Comparison of ENCODE assay signal across 12 mouse cellular contexts in the genomic region with DNA sequence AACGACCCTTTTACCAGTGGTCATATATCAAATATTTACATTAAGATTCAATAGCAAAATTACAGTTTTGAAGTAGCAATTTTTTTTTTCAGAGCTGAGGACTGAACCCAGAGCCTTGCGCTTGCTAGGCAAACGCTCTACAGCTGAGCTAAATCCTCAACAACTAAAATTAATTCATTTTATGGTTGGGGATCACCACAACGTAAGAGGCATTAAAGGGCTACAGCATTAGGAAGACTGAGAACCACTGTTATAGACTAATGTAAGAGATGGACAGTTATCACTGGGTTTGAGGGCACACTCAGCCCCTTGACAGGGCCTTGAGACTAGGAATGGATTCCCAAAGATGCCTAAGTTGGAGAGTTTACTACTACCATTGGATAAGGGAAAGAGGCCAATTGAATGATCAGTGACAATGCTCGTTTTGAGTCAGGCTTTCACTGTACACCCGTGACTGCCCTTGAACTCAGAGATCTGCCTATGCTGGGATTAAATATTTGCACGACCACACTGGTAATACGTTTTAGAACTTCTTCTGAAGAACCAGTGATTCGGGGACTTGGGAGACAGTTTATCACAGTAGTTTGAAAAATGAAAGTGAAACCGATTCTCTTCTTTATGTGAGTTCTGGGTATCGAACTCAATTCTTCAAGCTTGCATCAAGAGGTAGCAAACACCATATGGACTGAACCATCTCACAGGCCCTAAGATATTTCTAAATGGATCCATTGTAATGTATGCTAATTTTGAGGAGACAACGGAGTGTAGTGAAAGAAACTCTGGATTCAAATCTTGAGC. TPM values are rescaled to one million over a fixed set of nuclear protein-coding genes. Genes with fewer than 3 reads are reported as not detected.
DNase-seq lines count a peak whose midpoint lies in the region; ATAC-seq lines count a peak whose summit lies in the region.
"Had no signal": no experiment of that assay in that cellular context is flagged by ENCODE, and none has a peak within 500 bp of the region (broad histone marks: within the 10 kb centered on the region; RNA-seq: fewer than 3 reads in every experiment).

No protein-coding gene starts in this region.

- H3K4me3 ChIP-seq in forebrain, embryonic 10.5 days, result peak overlapping the region; percentile 95; the same call in 1 of the 2 replicates
- H3K4me3 ChIP-seq in forebrain, embryonic 13.5 days, result no peak overlapping the region
- H3K4me3 ChIP-seq in midbrain, embryonic 12.5 days, result no peak overlapping the region
- H3K4me3 ChIP-seq in midbrain, embryonic 11.5 days (ENCODE audit: low read depth, low read length), result no peak overlapping the region
- 0 out of 2 replicates have a peak overlapping the region, but pooled peaks have one; percentile 90 for H3K4me3 ChIP-seq in limb, embryonic 12.5 days (replicated peaks)
- H3K4me3 ChIP-seq in neural tube, embryonic 15.5 days (replicated peaks), result no peak overlapping the region
- H3K4me3 ChIP-seq in kidney, embryonic 14.5 days (ENCODE audit: low read length), result no peak overlapping the region

- no peaks in the 10 kb centered on the region for H3K9me3 ChIP-seq in forebrain, embryonic 10.5 days
- H3K9me3 ChIP-seq in forebrain, embryonic 13.5 days (replicated peaks), result no peaks in the 10 kb centered on the region
- H3K9me3 ChIP-seq in midbrain, embryonic 12.5 days, result no peaks in the 10 kb centered on the region
- H3K9me3 ChIP-seq in midbrain, embryonic 11.5 days (ENCODE audit: control insufficient read depth, low read length), result no peaks in the 10 kb centered on the region
- H3K9me3 ChIP-seq in limb, embryonic 12.5 days, result no peaks in the 10 kb centered on the region
- no peaks in the 10 kb centered on the region for H3K9me3 ChIP-seq in neural tube, embryonic 15.5 days (replicated peaks)
- no peaks in the 10 kb centered on the region for H3K9me3 ChIP-seq in kidney, embryonic 14.5 days (ENCODE audit: control insufficient read depth, low read length)
- H3K9me3 ChIP-seq: forebrain, embryonic 15.5 days had no signal

- no peak overlapping the region for H3K9ac ChIP-seq in forebrain, embryonic 13.5 days
- no peak overlapping the region for H3K9ac ChIP-seq in midbrain, embryonic 12.5 days (replicated peaks)
- H3K9ac ChIP-seq in midbrain, embryonic 11.5 days (ENCODE audit: low read length), result no peak overlapping the region
- H3K9ac ChIP-seq in limb, embryonic 12.5 days (replicated peaks), result no peak overlapping the region
- no peak overlapping the region for H3K9ac ChIP-seq in neural tube, embryonic 15.5 days (replicated peaks)
- H3K9ac ChIP-seq in kidney, embryonic 14.5 days (ENCODE audit: low read depth, low read length), result no peak overlapping the region

- H3K27me3 ChIP-seq in forebrain, embryonic 10.5 days (ENCODE audit: poor library complexity, severe bottlenecking), result no peaks in the 10 kb centered on the region
- no peaks in the 10 kb centered on the region for H3K27me3 ChIP-seq in forebrain, embryonic 13.5 days
- H3K27me3 ChIP-seq in midbrain, embryonic 12.5 days, result no peaks in the 10 kb centered on the region
- no peaks in the 10 kb centered on the region for H3K27me3 ChIP-seq in midbrain, embryonic 11.5 days (ENCODE audit: control insufficient read depth, insufficient read depth, low read length)
- H3K27me3 ChIP-seq in limb, embryonic 12.5 days, result no peaks in the 10 kb centered on the region
- no peaks in the 10 kb centered on the region for H3K27me3 ChIP-seq in neural tube, embryonic 15.5 days (replicated peaks)
- no peaks in the 10 kb centered on the region for H3K27me3 ChIP-seq in kidney, embryonic 14.5 days (ENCODE audit: control insufficient read depth, insufficient read depth, low read length)
- H3K27me3 ChIP-seq: forebrain, embryonic 15.5 days had no signal

- no peak for DNase-seq in forebrain, embryonic 10.5 days (ENCODE audit: extremely low spot score, low spot score)
- no peak for DNase-seq in midbrain, embryonic 11.5 days (ENCODE audit: low spot score, missing footprints)
- DNase-seq in left cerebral cortex, adult 11 months (ENCODE audit: low spot score), result no peak
- DNase-seq: gastrocnemius, postnatal 25 days; heart, postnatal 4 days; lung, postnatal 4 days had no signal

- no peak overlapping the region; the same call in 1 of the 2 replicates for H3K4me2 ChIP-seq in forebrain, embryonic 13.5 days
- 0 out of 2 replicates have a peak overlapping the region, but pooled peaks have one; percentile 94 for H3K4me2 ChIP-seq in midbrain, embryonic 12.5 days (replicated peaks)
- H3K4me2 ChIP-seq in midbrain, embryonic 11.5 days, result no peak overlapping the region
- H3K4me2 ChIP-seq in limb, embryonic 12.5 days, result peak overlapping the region; percentile 96; the same call in 1 of the 2 replicates
- H3K4me2 ChIP-seq in neural tube, embryonic 15.5 days, result peak overlapping the region; percentile 90; the same call in 1 of the 2 replicates
- no peak overlapping the region for H3K4me2 ChIP-seq in kidney, embryonic 14.5 days (replicated peaks; ENCODE audit: low read depth, low read length)

- no peak for ATAC-seq in forebrain, embryonic 13.5 days
- no peak for ATAC-seq in midbrain, embryonic 12.5 days (ENCODE audit: low FRiP score, low read depth)
- no peak for ATAC-seq in midbrain, embryonic 11.5 days (ENCODE audit: low FRiP score)
- ATAC-seq in limb, embryonic 12.5 days (ENCODE audit: insufficient number of reproducible peaks, insufficient read depth, low FRiP score, low TSS enrichment, low read depth), result no peak
- no peak for ATAC-seq in neural tube, embryonic 15.5 days (ENCODE audit: low FRiP score)
- ATAC-seq in kidney, embryonic 14.5 days (ENCODE audit: low FRiP score, low TSS enrichment), result no peak

- no peak overlapping the region for H3K27ac ChIP-seq in forebrain, embryonic 10.5 days
- H3K27ac ChIP-seq in forebrain, embryonic 13.5 days, result no peak overlapping the region
- no peak overlapping the region for H3K27ac ChIP-seq in midbrain, embryonic 12.5 days (replicated peaks)
- no peak overlapping the region for H3K27ac ChIP-seq in midbrain, embryonic 11.5 days (ENCODE audit: low read depth, low read length)
- H3K27ac ChIP-seq in limb, embryonic 12.5 days, result no peak overlapping the region
- no peak overlapping the region for H3K27ac ChIP-seq in neural tube, embryonic 15.5 days (replicated peaks)
- H3K27ac ChIP-seq in kidney, embryonic 14.5 days (ENCODE audit: low read depth, low read length), result no peak overlapping the region

- peaks cover 19% of the 10 kb centered on the region for H3K36me3 ChIP-seq in forebrain, embryonic 10.5 days (replicated peaks)
- peaks cover 2% of the 10 kb centered on the region for H3K36me3 ChIP-seq in forebrain, embryonic 13.5 days (ENCODE audit: poor library complexity, severe bottlenecking)
- peaks cover 3% of the 10 kb centered on the region for H3K36me3 ChIP-seq in midbrain, embryonic 12.5 days
- H3K36me3 ChIP-seq in midbrain, embryonic 11.5 days (ENCODE audit: control insufficient read depth, insufficient read depth, low read length), result peaks cover 2% of the 10 kb centered on the region; the same call in 1 of the 2 replicates
- peaks cover 8% of the 10 kb centered on the region for H3K36me3 ChIP-seq in limb, embryonic 12.5 days
- H3K36me3 ChIP-seq in neural tube, embryonic 15.5 days, result peaks cover under 1% of the 10 kb centered on the region; the same call in 1 of the 2 replicates
- H3K36me3 ChIP-seq in kidney, embryonic 14.5 days (ENCODE audit: control insufficient read depth, insufficient read depth, low read length), result peaks cover 4% of the 10 kb centered on the region

- WGBS in forebrain, embryonic 10.5 days, result 93% methylated on average over 12 of the region's 12 CpGs
- 89% methylated on average over 12 of the region's 12 CpGs for WGBS in forebrain, embryonic 13.5 days
- 91% methylated on average over 12 of the region's 12 CpGs for WGBS in midbrain, embryonic 12.5 days
- WGBS in midbrain, embryonic 11.5 days, result 89% methylated on average over 12 of the region's 12 CpGs
- WGBS in limb, embryonic 12.5 days, result 86% methylated on average over 12 of the region's 12 CpGs
- WGBS in neural tube, embryonic 15.5 days, result 91% methylated on average over 12 of the region's 12 CpGs
- WGBS in kidney, embryonic 14.5 days, result 89% methylated on average over 12 of the region's 12 CpGs

- peaks cover 20% of the 10 kb centered on the region for H3K4me1 ChIP-seq in forebrain, embryonic 10.5 days
- peaks cover 21% of the 10 kb centered on the region for H3K4me1 ChIP-seq in forebrain, embryonic 13.5 days
- peaks cover 16% of the 10 kb centered on the region for H3K4me1 ChIP-seq in midbrain, embryonic 12.5 days
- 0 out of 2 replicates have a peak, but pooled peaks cover 5% of the 10 kb centered on the region for H3K4me1 ChIP-seq in midbrain, embryonic 11.5 days (ENCODE audit: control insufficient read depth, insufficient read depth, low read length)
- H3K4me1 ChIP-seq in limb, embryonic 12.5 days (replicated peaks), result peaks cover 9% of the 10 kb centered on the region
- peaks cover 24% of the 10 kb centered on the region for H3K4me1 ChIP-seq in neural tube, embryonic 15.5 days
- H3K4me1 ChIP-seq in kidney, embryonic 14.5 days (ENCODE audit: control insufficient read depth, insufficient read depth, low read length), result no peaks in the 10 kb centered on the region; the same call in 1 of the 2 replicates

RNA-seq across cellular contexts. Expression of gene Ddx21, which starts 1.4 kb away (rescaled TPM):
- polyA plus RNA-seq in forebrain, embryonic 10.5 days (2016; fragmentation: Nextera tagmentation; extraction: Ambion mirVana), result 40.6 TPM in 2 replicates
- polyA plus RNA-seq in forebrain, embryonic 13.5 days (2015; fragmentation: Nextera tagmentation; extraction: Ambion mirVana), result 23.8 and 24.5 TPM in 2 replicates
- polyA plus RNA-seq in midbrain, embryonic 12.5 days (2016; fragmentation: Nextera tagmentation; extraction: Ambion mirVana), result 27.4 and 29.2 TPM in 2 replicates
- polyA plus RNA-seq in midbrain, embryonic 11.5 days (2014; fragmentation: Nextera tagmentation; extraction: Ambion mirVana), result 37.5 and 39.2 TPM in 2 replicates
- 27.9 and 29.0 TPM in 2 replicates for polyA plus RNA-seq in limb, embryonic 12.5 days (2016; fragmentation: Nextera tagmentation; extraction: Ambion mirVana)
- 12.0 and 14.3 TPM in 2 replicates for polyA plus RNA-seq in neural tube, embryonic 15.5 days (2015; fragmentation: Nextera tagmentation; extraction: Ambion mirVana)
- polyA plus RNA-seq in kidney, embryonic 14.5 days (2014; fragmentation: Nextera tagmentation; extraction: Ambion mirVana), result 23.4 and 36.3 TPM in 2 replicates

RNA-seq across cellular contexts. Expression of gene Kif1bp, which starts 25.2 kb away (rescaled TPM):
- polyA plus RNA-seq in forebrain, embryonic 10.5 days (2016; fragmentation: Nextera tagmentation; extraction: Ambion mirVana), result 32.6 and 32.8 TPM in 2 replicates
- 52.1 and 54.5 TPM in 2 replicates for polyA plus RNA-seq in forebrain, embryonic 13.5 days (2015; fragmentation: Nextera tagmentation; extraction: Ambion mirVana)
- polyA plus RNA-seq in midbrain, embryonic 12.5 days (2016; fragmentation: Nextera tagmentation; extraction: Ambion mirVana), result 66.3 and 73.1 TPM in 2 replicates
- polyA plus RNA-seq in midbrain, embryonic 11.5 days (2014; fragmentation: Nextera tagmentation; extraction: Ambion mirVana), result 56.2 and 61.1 TPM in 2 replicates
- 46.1 and 49.8 TPM in 2 replicates for polyA plus RNA-seq in limb, embryonic 12.5 days (2016; fragmentation: Nextera tagmentation; extraction: Ambion mirVana)
- polyA plus RNA-seq in neural tube, embryonic 15.5 days (2015; fragmentation: Nextera tagmentation; extraction: Ambion mirVana), result 68.7 and 75.5 TPM in 2 replicates
- 32.4 and 41.5 TPM in 2 replicates for polyA plus RNA-seq in kidney, embryonic 14.5 days (2014; fragmentation: Nextera tagmentation; extraction: Ambion mirVana)

RNA-seq across cellular contexts. Expression of gene Ddx50, which starts 47.6 kb away (rescaled TPM):
- 110 and 113 TPM in 2 replicates for polyA plus RNA-seq in forebrain, embryonic 10.5 days (2016; fragmentation: Nextera tagmentation; extraction: Ambion mirVana)
- 107 and 116 TPM in 2 replicates for polyA plus RNA-seq in forebrain, embryonic 13.5 days (2015; fragmentation: Nextera tagmentation; extraction: Ambion mirVana)
- polyA plus RNA-seq in midbrain, embryonic 12.5 days (2016; fragmentation: Nextera tagmentation; extraction: Ambion mirVana), result 122 and 137 TPM in 2 replicates
- polyA plus RNA-seq in midbrain, embryonic 11.5 days (2014; fragmentation: Nextera tagmentation; extraction: Ambion mirVana), result 127 and 143 TPM in 2 replicates
- 178 and 180 TPM in 2 replicates for polyA plus RNA-seq in limb, embryonic 12.5 days (2016; fragmentation: Nextera tagmentation; extraction: Ambion mirVana)
- 80.6 and 89.4 TPM in 2 replicates for polyA plus RNA-seq in neural tube, embryonic 15.5 days (2015; fragmentation: Nextera tagmentation; extraction: Ambion mirVana)
- polyA plus RNA-seq in kidney, embryonic 14.5 days (2014; fragmentation: Nextera tagmentation; extraction: Ambion mirVana), result 101 and 138 TPM in 2 replicates

Comparison
In these comparisons a context has a peak if more than half of its experiments do, and no peak if none do; other contexts are left out.
1. H3K4me3 ChIP-seq: peak in forebrain, embryonic 10.5 days (single experiment) and limb, embryonic 12.5 days (single experiment); none in forebrain, embryonic 13.5 days (single experiment), midbrain, embryonic 12.5 days (single experiment), midbrain, embryonic 11.5 days (single experiment), neural tube, embryonic 15.5 days (single experiment) and kidney, embryonic 14.5 days (single experiment).
2. H3K4me2 ChIP-seq: peak in midbrain, embryonic 12.5 days (single experiment), limb, embryonic 12.5 days (single experiment) and neural tube, embryonic 15.5 days (single experiment); none in forebrain, embryonic 13.5 days (single experiment), midbrain, embryonic 11.5 days (single experiment) and kidney, embryonic 14.5 days (single experiment).